Mouse (Mus musculus): ENCODE measurements around the gene C8g.

C8g gene

GRCm38 (mm10) chr2:25500071-25500575 is 1.4 kb downstream of the C8g start:
- DNase-seq, result no peak

GRCm38 (mm10) chr2:25498622-25499478 is 2.7 kb downstream of the C8g start:
- DNase-seq, result no peak

GRCm38 (mm10) chr2:25497846-25498575 is 3.5 kb downstream of the C8g start:
- DNase-seq, result no peak

- peak; percentile 44 for DNase-seq
Measured at GRCm38 (mm10) chr2:25496462-25496861, 5.1 kb downstream of the C8g start.

- DNase-seq, result no peak
Measured at GRCm38 (mm10) chr2:25493476-25493961, 8.0 kb downstream of the C8g start, which contains the start of gene Lcn12. Lcn12 (minus strand) TSS chr2:25493911.

GRCm38 (mm10) chr2:25492988-25493387 is 8.5 kb downstream of the C8g start:
- no peak for DNase-seq

- no peak for DNase-seq
Measured at GRCm38 (mm10) chr2:25488671-25489068, 12.8 kb downstream of the C8g start.

GRCm38 (mm10) chr2:25487965-25488670 is 13.4 kb downstream of the C8g start:
- DNase-seq, result no peak

GRCm38 (mm10) chr2:25484901-25485647 is 16.4 kb downstream of the C8g start:
- no peak for DNase-seq

GRCm38 (mm10) chr2:25482969-25483368 is 18.6 kb downstream of the C8g start:
- DNase-seq, result no peak

- no peak for DNase-seq
Measured at GRCm38 (mm10) chr2:25480541-25480940, 21.0 kb downstream of the C8g start.

GRCm38 (mm10) chr2:25479551-25480311 is 21.8 kb downstream of the C8g start:
- no peak for DNase-seq

- DNase-seq, result peak; percentile 79
Measured at GRCm38 (mm10) chr2:25477967-25478675, 23.4 kb downstream of the C8g start.

- DNase-seq, result no peak
Measured at GRCm38 (mm10) chr2:25477541-25477940, 24.0 kb downstream of the C8g start.

- DNase-seq, result no peak
Measured at GRCm38 (mm10) chr2:25472550-25472949, 29.0 kb downstream of the C8g start.

GRCm38 (mm10) chr2:25469969-25470368 is 31.6 kb downstream of the C8g start, which contains the start of gene Ptgds:
Ptgds (minus strand) TSS chr2:25470046.
- DNase-seq, result no peak

- peak; percentile 81 for DNase-seq
Measured at GRCm38 (mm10) chr2:25468962-25469915, 32.3 kb downstream of the C8g start.

- DNase-seq, result no peak
Measured at GRCm38 (mm10) chr2:25467606-25468303, 33.8 kb downstream of the C8g start.

Data from layer of hippocampus, adult 9-11 months (tissue).